16 mouse cellular contexts compared by ENCODE assay signal in the genomic region with DNA sequence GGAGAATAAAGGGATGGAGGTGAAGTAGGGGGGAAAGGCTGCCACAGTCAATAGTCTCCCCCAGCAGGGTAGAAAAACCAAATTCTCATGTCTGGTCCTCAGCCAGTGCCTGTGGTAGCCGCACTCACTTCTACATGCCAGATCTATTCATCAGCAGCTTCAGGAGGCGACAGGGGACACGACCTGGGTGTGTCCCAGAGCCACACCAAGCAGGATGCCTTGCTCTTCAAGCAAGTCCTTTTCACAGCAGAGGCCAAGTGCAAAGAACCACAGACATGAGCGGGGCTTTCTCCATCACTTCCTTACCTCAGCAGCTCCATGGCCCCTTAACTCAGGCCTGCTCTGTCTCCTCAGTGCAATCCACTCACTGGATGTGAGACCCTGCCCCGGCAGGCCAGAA.
"Had no signal": no experiment of that assay in that cellular context is flagged by ENCODE, and none has a peak within 500 bp of the region (broad histone marks: within the 10 kb centered on the region; RNA-seq: fewer than 3 reads in every experiment).

No protein-coding gene starts in this region.

- DNase-seq: kidney, adult 9 months; layer of hippocampus, adult 9-11 months; layer of hippocampus, postnatal 36 days; liver, embryonic 13.5 days; liver, postnatal 0 days; lung, postnatal 14 days; right cerebral cortex, adult 18-20 months; right cerebral cortex, postnatal 25 days; thymus, postnatal 36 days had no signal

- H3K4me3 ChIP-seq: limb, embryonic 15.5 days; liver, embryonic 13.5 days; lung, embryonic 15.5 days; megakaryocyte, embryonic 14.5 days; midbrain, embryonic 13.5 days; myocyte; neural tube, embryonic 15.5 days had no signal

- H3K4me2 ChIP-seq: limb, embryonic 15.5 days; liver, embryonic 13.5 days; lung, embryonic 15.5 days; midbrain, embryonic 13.5 days; neural tube, embryonic 15.5 days had no signal

- H3K9me3 ChIP-seq: limb, embryonic 15.5 days; liver, embryonic 13.5 days; lung, embryonic 15.5 days; midbrain, embryonic 13.5 days; neural tube, embryonic 15.5 days had no signal

- H3K27ac ChIP-seq: limb, embryonic 15.5 days; liver, embryonic 13.5 days; lung, embryonic 15.5 days; macrophage; midbrain, embryonic 13.5 days; neural tube, embryonic 15.5 days had no signal

- H3K4me1 ChIP-seq: liver, embryonic 13.5 days; lung, embryonic 15.5 days had no signal

- H3K36me3 ChIP-seq: limb, embryonic 15.5 days; liver, embryonic 13.5 days; lung, embryonic 15.5 days; midbrain, embryonic 13.5 days; neural tube, embryonic 15.5 days had no signal

- ATAC-seq: liver, postnatal 0 days; midbrain, embryonic 13.5 days had no signal

- H3K9ac ChIP-seq: limb, embryonic 15.5 days; liver, embryonic 13.5 days; liver, postnatal 0 days; lung, embryonic 15.5 days; midbrain, embryonic 13.5 days; neural tube, embryonic 15.5 days had no signal

- H3K27me3 ChIP-seq: limb, embryonic 15.5 days; liver, embryonic 13.5 days; lung, embryonic 15.5 days; megakaryocyte, embryonic 14.5 days; midbrain, embryonic 13.5 days; neural tube, embryonic 15.5 days had no signal
